Mouse (Mus musculus): ENCODE results near the gene Casz1. TPM values are rescaled to one million over a fixed set of nuclear protein-coding genes. Genes with fewer than 3 reads are reported as not detected.

The Casz1 gene
- polyA plus RNA-seq, 1 experiment: 0.82 TPM

GRCm38 (mm10) chr4:148955131-148955813 lies 151.0 kb downstream of the Casz1 start:
- no peak for DNase-seq (ENCODE audit: extremely low spot score in 1 of 2, low spot score in 1 of 2)

- no peak for DNase-seq (ENCODE audit: extremely low spot score in 1 of 2, low spot score in 1 of 2)
Measured at GRCm38 (mm10) chr4:148960011-148960410, 155.8 kb downstream of the Casz1 start.

- DNase-seq (ENCODE audit: extremely low spot score in 1 of 2, low spot score in 1 of 2): no peak
Measured at GRCm38 (mm10) chr4:148961081-148961480, 156.9 kb downstream of the Casz1 start.

- DNase-seq (ENCODE audit: extremely low spot score in 1 of 2, low spot score in 1 of 2): no peak
Measured at GRCm38 (mm10) chr4:148962096-148962495, 157.9 kb downstream of the Casz1 start.

GRCm38 (mm10) chr4:148964541-148965310 lies 160.5 kb downstream of the Casz1 start:
- no peak for DNase-seq (ENCODE audit: extremely low spot score in 1 of 2, low spot score in 1 of 2)

- DNase-seq (ENCODE audit: extremely low spot score in 1 of 2, low spot score in 1 of 2): peak in 1 of 2 experiments; percentile 73
Measured at GRCm38 (mm10) chr4:148966132-148966531, 161.9 kb downstream of the Casz1 start.

- no peak for DNase-seq (ENCODE audit: extremely low spot score in 1 of 2, low spot score in 1 of 2)
Measured at GRCm38 (mm10) chr4:148968859-148969258, 164.6 kb downstream of the Casz1 start.

- DNase-seq (ENCODE audit: extremely low spot score in 1 of 2, low spot score in 1 of 2): no peak
Measured at GRCm38 (mm10) chr4:148969610-148970009, 165.4 kb downstream of the Casz1 start.

GRCm38 (mm10) chr4:148970742-148971141 lies 166.5 kb downstream of the Casz1 start:
- no peak for DNase-seq (ENCODE audit: extremely low spot score in 1 of 2, low spot score in 1 of 2)

- no peak for DNase-seq (ENCODE audit: extremely low spot score in 1 of 2, low spot score in 1 of 2)
Measured at GRCm38 (mm10) chr4:148971613-148972242, 167.5 kb downstream of the Casz1 start.

- no peak for DNase-seq (ENCODE audit: extremely low spot score in 1 of 2, low spot score in 1 of 2)
Measured at GRCm38 (mm10) chr4:148972707-148973106, 168.5 kb downstream of the Casz1 start.

- no peak for DNase-seq (ENCODE audit: extremely low spot score in 1 of 2, low spot score in 1 of 2)
Measured at GRCm38 (mm10) chr4:148973387-148973786, 169.2 kb downstream of the Casz1 start.

- DNase-seq (ENCODE audit: extremely low spot score in 1 of 2, low spot score in 1 of 2): no peak
Measured at GRCm38 (mm10) chr4:148974833-148975232, 170.6 kb downstream of the Casz1 start.

- DNase-seq (ENCODE audit: extremely low spot score in 1 of 2, low spot score in 1 of 2): no peak
Measured at GRCm38 (mm10) chr4:148978221-148978855, 174.1 kb downstream of the Casz1 start.

- DNase-seq (ENCODE audit: extremely low spot score in 1 of 2, low spot score in 1 of 2): no peak
Measured at GRCm38 (mm10) chr4:148978926-148979325, 174.7 kb downstream of the Casz1 start.

GRCm38 (mm10) chr4:148979837-148980236 lies 175.6 kb downstream of the Casz1 start:
- DNase-seq (ENCODE audit: extremely low spot score in 1 of 2, low spot score in 1 of 2): no peak

- DNase-seq (ENCODE audit: extremely low spot score in 1 of 2, low spot score in 1 of 2): no peak
Measured at GRCm38 (mm10) chr4:148982274-148982673, 178.0 kb downstream of the Casz1 start.

- DNase-seq (ENCODE audit: extremely low spot score in 1 of 2, low spot score in 1 of 2): no peak
Measured at GRCm38 (mm10) chr4:148984701-148985540, 180.7 kb downstream of the Casz1 start.

GRCm38 (mm10) chr4:148985541-148986476 lies 181.6 kb downstream of the Casz1 start:
- DNase-seq (ENCODE audit: extremely low spot score in 1 of 2, low spot score in 1 of 2): no peak

Data from frontal cortex, adult 2 months (tissue).